Mouse (Mus musculus): ENCODE data around the gene Rhbdf2. TPM values are rescaled to one million over a fixed set of nuclear protein-coding genes. Genes with fewer than 3 reads are reported as not detected.

Gene Rhbdf2
- total RNA-seq, 2 experiments from 2014 or later, result 0.94 to 1.5 TPM

GRCm38 (mm10) chr11:116555572-116555971 is 71.2 kb downstream of the Rhbdf2 start:
- no peak for DNase-seq (ENCODE audit: low spot score in 2 of 2)

- peak; percentile 41 to 51 for DNase-seq (ENCODE audit: low spot score in 2 of 2)
Measured at GRCm38 (mm10) chr11:116554171-116554878, 72.5 kb downstream of the Rhbdf2 start.

GRCm38 (mm10) chr11:116552194-116552593 is 74.6 kb downstream of the Rhbdf2 start:
- DNase-seq (ENCODE audit: low spot score in 2 of 2), result no peak

- DNase-seq (ENCODE audit: low spot score in 2 of 2), result no peak
Measured at GRCm38 (mm10) chr11:116550748-116551147, 76.1 kb downstream of the Rhbdf2 start.

- DNase-seq (ENCODE audit: low spot score in 2 of 2), result no peak
Measured at GRCm38 (mm10) chr11:116549273-116550038, 77.4 kb downstream of the Rhbdf2 start.

- DNase-seq (ENCODE audit: low spot score in 2 of 2), result no peak
Measured at GRCm38 (mm10) chr11:116548780-116549179, 78.0 kb downstream of the Rhbdf2 start.

Other genes with a start within 250 kb of the Rhbdf2 start
- 100 to 1,000 TPM; 184 to 186 TPM for gene Rnf157, start 214.0 kb downstream of the Rhbdf2 start, total RNA-seq (2021)
- 10 to 100 TPM; 35.7 to 46.1 TPM for gene Ubald2, start 192.9 kb downstream of the Rhbdf2 start, total RNA-seq (2021)
- under 1 TPM in 1 of 2 experiments, not detected in 1; 0.18 TPM for gene Qrich2, start 160.8 kb downstream of the Rhbdf2 start, total RNA-seq (2021)
- gene Prpsap1, start 132.8 kb downstream of the Rhbdf2 start, total RNA-seq (2021), result 10 to 100 TPM; 89.8 to 90.7 TPM
- 1 to 10 TPM; 1.7 to 2.1 TPM for gene Sphk1, start 96.1 kb downstream of the Rhbdf2 start, total RNA-seq (2021)
- 100 to 1,000 TPM; 115 to 118 TPM for gene Ube2o, start 45.6 kb downstream of the Rhbdf2 start, total RNA-seq (2021)
- gene Aanat, start 40.6 kb downstream of the Rhbdf2 start, total RNA-seq (2021), result under 1 TPM in 1 of 2 experiments, not detected in 1; 0.34 TPM
- 1 to 10 TPM; 3.4 to 3.8 TPM for gene Prcd, start 26.5 kb upstream of the Rhbdf2 start, total RNA-seq (2021)
- gene Cygb, start 27.3 kb upstream of the Rhbdf2 start, total RNA-seq (2021), result 10 to 100 TPM; 33.0 to 42.3 TPM
- not detected for gene St6galnac1, start 148.5 kb upstream of the Rhbdf2 start, total RNA-seq (2021)
- 10 to 100 TPM; 23.3 to 27.6 TPM for gene Mxra7, start 201.0 kb upstream of the Rhbdf2 start, total RNA-seq (2021)
- gene Mettl23, start 216.3 kb upstream of the Rhbdf2 start, total RNA-seq (2021), result 10 to 100 TPM; 32.5 to 33.7 TPM
- gene Jmjd6, start 216.4 kb upstream of the Rhbdf2 start, total RNA-seq (2021), result 10 to 100 TPM; 30.4 to 31.4 TPM
- 10 to 100 TPM; 42.6 to 43.3 TPM for gene Mfsd11, start 225.4 kb upstream of the Rhbdf2 start, total RNA-seq (2021)
- gene Srsf2, start 226.1 kb upstream of the Rhbdf2 start, total RNA-seq (2021), result 100 to 1,000 TPM; 217 to 239 TPM

Data from layer of hippocampus, postnatal 10 days (tissue).